Mouse (Mus musculus) forebrain, embryonic 14.5 days (tissue): ENCODE data around the gene Hdac4. TPM values are rescaled to one million over a fixed set of nuclear protein-coding genes. Genes with fewer than 3 reads are reported as not detected.

ENCODE experiments used
- ATAC-seq: fragments of 200-750 bp; cut with Nextera tagmentation; 2 replicates; pipeline ENCODE4 v1.8.0; 2017; ENCODE audit warnings: mild to moderate bottlenecking, moderate library complexity
- DNase-seq: peaks from one replicate; pipeline ENCODE4 v3.0.0-alpha.2; 2015; ENCODE audit warnings: low spot score
- H3K27ac ChIP-seq: fragments of 300-500 bp; sonication (generic); 2 replicates; pipeline ENCODE4 v1.5.1; 2014; ENCODE audit warnings: low read depth, mild to moderate bottlenecking, control low read depth, low read length, moderate library complexity
- H3K27me3 ChIP-seq: fragments of 300-500 bp; sonication (generic); replicated peaks from 2 replicates; pipeline ENCODE4 v1.6.1; 2014; ENCODE audit warnings: low read length, control low read depth, mixed read lengths; ENCODE audit not compliant: control insufficient read depth, insufficient read depth
- H3K36me3 ChIP-seq: fragments of 300-500 bp; sonication (generic); 2 replicates; pipeline ENCODE4 v1.6.1; 2014; ENCODE audit warnings: low read length, control low read depth; ENCODE audit not compliant: control insufficient read depth, insufficient read depth
- H3K4me1 ChIP-seq: fragments of 300-500 bp; sonication (generic); 2 replicates; pipeline ENCODE4 v1.6.1; 2014; ENCODE audit warnings: antibody characterized with exemption, low read length, control low read depth; ENCODE audit not compliant: control insufficient read depth, insufficient read depth
- H3K4me2 ChIP-seq: fragments of 300-500 bp; sonication (generic); 2 replicates; pipeline ENCODE4 v1.6.1; 2014; ENCODE audit warnings: mild to moderate bottlenecking, control low read depth, low read length
- H3K4me3 ChIP-seq: fragments of 300-500 bp; sonication (generic); 2 replicates; pipeline ENCODE4 v1.5.1; 2014; ENCODE audit warnings: low read depth, low read length, control low read depth
- H3K9ac ChIP-seq: fragments of 300-500 bp; sonication (generic); 2 replicates; pipeline ENCODE4 v1.6.1; 2014; ENCODE audit warnings: mild to moderate bottlenecking, low read length, control low read depth, moderate library complexity
- H3K9me3 ChIP-seq: fragments of 300-500 bp; sonication (generic); replicated peaks from 2 replicates; pipeline ENCODE4 v1.6.1; 2016; ENCODE audit warnings: low read length, control low read depth, mixed read lengths; ENCODE audit not compliant: control insufficient read depth
- WGBS: fragments of 180-500 bp; shearing (Covaris S2); extraction: QIAGEN DNeasy Blood & Tissue Kit; methylation state at CpG from one replicate; pipeline ENCODE4 v1.1.7; 2014; 5-methylcytosine and 5-hydroxymethylcytosine counted together
- polyA plus RNA-seq: library from polyadenylated mRNA; unstranded; fragments of >200 nt; fragmentation: Nextera tagmentation; extraction: Ambion mirVana; gene quantifications from 2 replicates; pipeline ENCODE4 v1.2.1, GENCODE M21; 2014

Gene Hdac4
- polyA plus RNA-seq, 1 experiment from 2014 or later = 16.5 TPM

DNA sequence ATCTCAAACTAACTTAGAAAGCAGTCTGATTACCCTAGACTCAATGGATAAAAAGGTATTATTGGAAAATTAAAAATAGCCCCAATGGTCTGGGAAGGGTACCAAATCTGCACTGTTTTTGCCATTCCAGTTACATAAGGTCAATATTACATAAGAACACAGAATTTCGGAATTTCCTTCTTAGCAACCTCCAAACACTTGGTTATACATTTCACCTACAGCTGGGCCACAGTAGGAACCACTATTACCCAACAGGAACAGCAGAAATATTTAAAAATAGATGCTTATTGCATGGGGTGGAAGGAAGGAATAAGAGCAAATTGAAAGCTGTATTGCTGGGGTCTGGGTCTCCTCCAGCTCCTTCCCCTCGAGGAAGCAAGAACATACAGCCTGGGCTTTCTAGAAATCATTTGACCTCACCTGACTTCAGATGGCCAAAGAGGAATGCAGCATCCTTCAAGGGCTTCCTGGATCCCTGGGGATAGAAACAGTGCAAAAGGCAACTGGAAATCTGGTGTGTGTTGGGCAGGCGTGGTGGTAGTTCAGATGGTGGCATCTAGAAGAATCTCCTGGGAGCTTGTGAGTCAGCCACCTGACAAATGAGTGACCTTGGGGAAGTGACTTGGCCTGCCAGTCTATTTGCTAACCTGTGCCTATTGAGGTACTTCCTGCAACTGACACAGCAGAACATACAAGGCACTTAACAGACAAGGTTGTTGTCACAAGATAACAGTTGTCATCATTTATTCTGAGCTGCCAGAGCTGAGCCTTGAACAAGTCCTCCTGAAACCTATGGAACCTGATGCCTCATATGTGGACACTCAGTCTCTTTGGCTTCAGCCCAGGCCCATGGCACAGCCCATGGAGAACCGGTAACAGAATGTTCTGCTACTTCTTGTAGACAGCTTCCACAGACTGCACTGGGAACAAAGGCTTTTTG is 146.8 kb downstream of the Hdac4 start:
- H3K36me3 ChIP-seq = no peaks in the 10 kb centered on the region
- peaks cover 2% of the 10 kb centered on the region; the same call in 1 of the 2 replicates for H3K4me1 ChIP-seq
- no peak overlapping the region for H3K9ac ChIP-seq
- no peak overlapping the region for H3K4me3 ChIP-seq
- H3K27me3 ChIP-seq = no peaks in the 10 kb centered on the region
- ATAC-seq (no peak), DNase-seq (no peak)
- no peaks in the 10 kb centered on the region for H3K9me3 ChIP-seq
- H3K27ac ChIP-seq = no peak overlapping the region
- 91% methylated on average over 4 of the region's 4 CpGs for WGBS
- no peak overlapping the region for H3K4me2 ChIP-seq

DNA sequence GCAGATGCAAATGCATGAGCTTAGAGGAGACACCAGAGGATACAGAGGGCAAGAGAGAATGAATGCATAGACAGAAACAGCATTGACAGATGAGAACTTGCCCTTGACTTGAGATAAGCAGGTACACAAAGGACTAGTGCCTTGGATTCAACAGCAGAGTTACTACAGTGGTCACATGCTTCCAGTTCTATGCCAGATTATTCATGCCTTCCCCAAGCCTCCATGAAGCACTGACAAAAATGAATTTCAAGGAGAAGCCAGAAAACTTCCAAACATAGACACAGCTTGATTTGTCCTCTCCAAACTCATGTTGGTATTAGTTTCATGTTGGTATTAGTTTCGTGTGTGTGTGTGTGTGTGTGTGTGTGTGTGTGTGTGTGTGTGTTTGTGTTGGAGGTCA is 149.8 kb downstream of the Hdac4 start:
- 94% methylated on average over 1 of the region's 1 CpGs for WGBS
- no peaks in the 10 kb centered on the region for H3K9me3 ChIP-seq
- no peaks in the 10 kb centered on the region for H3K4me1 ChIP-seq
- no peak overlapping the region for H3K9ac ChIP-seq
- no peak for DNase-seq
- H3K4me3 ChIP-seq = no peak overlapping the region
- no peaks in the 10 kb centered on the region for H3K27me3 ChIP-seq
- H3K27ac ChIP-seq = no peak overlapping the region
- H3K4me2 ChIP-seq = no peak overlapping the region
- no peaks in the 10 kb centered on the region for H3K36me3 ChIP-seq
- no peak for ATAC-seq

- Histone ChIP-seq H3K4me2 (no peak overlapping the region), H3K9me3 (no peaks in the 10 kb centered on the region), H3K9ac (no peak overlapping the region), H3K36me3 (no peaks in the 10 kb centered on the region), H3K27me3 (no peaks in the 10 kb centered on the region), H3K4me3 (no peak overlapping the region), H3K27ac (no peak overlapping the region), H3K4me1 (no peaks in the 10 kb centered on the region)
- 81% methylated on average over 3 of the region's 3 CpGs for WGBS
- DNase-seq (no peak), ATAC-seq (no peak)
Observed at GRCm38 (mm10) chr1:92044868-92045267, 150.6 kb downstream of the Hdac4 start.

DNA sequence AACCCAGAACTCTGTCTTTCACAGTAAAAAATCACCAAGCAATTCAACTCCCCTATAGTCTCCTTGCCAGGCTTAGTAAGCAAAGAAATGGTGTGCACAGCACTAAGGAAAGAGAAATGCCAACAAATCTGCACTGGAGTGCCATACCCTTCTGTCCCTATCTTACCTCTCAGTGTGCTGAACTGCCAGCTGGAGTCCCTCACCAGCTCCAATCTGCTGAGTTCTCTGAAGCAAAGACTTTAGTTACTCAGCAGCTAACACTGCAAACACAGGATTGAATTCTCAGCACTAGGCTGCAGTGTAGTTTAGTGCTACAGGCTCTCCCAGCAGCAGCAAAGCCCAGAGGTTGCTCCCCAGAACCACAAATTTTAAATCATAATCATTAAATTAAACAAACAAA is 151.5 kb downstream of the Hdac4 start:
- DNase-seq = peak; percentile 54
- Histone ChIP-seq H3K36me3 (no peaks in the 10 kb centered on the region), H3K9ac (no peak overlapping the region), H3K9me3 (no peaks in the 10 kb centered on the region), H3K27me3 (no peaks in the 10 kb centered on the region), H3K4me1 (peaks cover 5% of the 10 kb centered on the region; the same call in 1 of the 2 replicates), H3K4me3 (no peak overlapping the region), H3K4me2 (no peak overlapping the region), H3K27ac (no peak overlapping the region)
- ATAC-seq = no peak

GRCm38 (mm10) chr1:92042126-92042525 is 153.4 kb downstream of the Hdac4 start:
- Histone ChIP-seq H3K9me3 (no peaks in the 10 kb centered on the region), H3K27ac (no peak overlapping the region), H3K36me3 (no peaks in the 10 kb centered on the region), H3K4me3 (no peak overlapping the region), H3K4me1 (peaks cover 5% of the 10 kb centered on the region; the same call in 1 of the 2 replicates), H3K9ac (no peak overlapping the region), H3K27me3 (no peaks in the 10 kb centered on the region), H3K4me2 (no peak overlapping the region)
- ATAC-seq = no peak
- DNase-seq = no peak
- 52% methylated on average over 3 of the region's 3 CpGs for WGBS

DNA sequence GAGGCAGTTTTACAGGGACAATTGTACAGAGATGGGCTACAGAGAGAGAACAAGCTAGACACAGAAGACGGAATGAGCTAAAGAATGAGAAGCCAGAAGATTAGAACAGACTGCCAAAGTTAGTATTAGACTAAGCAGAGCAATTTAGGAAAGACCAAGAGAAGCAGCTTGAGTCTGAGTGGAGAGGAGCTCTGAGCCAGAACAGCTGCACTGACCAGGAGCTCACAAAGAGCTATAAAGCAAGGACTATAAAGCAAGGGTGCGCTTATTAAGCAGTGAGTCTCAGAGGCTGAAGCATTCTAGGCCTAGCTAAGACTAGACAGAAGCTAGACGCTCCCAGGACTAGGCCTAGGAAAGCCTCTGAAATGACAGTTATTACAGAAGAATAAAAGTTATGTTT is 154.2 kb downstream of the Hdac4 start:
- no peaks in the 10 kb centered on the region for H3K36me3 ChIP-seq
- H3K9ac ChIP-seq = no peak overlapping the region
- no peaks in the 10 kb centered on the region for H3K9me3 ChIP-seq
- no peak overlapping the region for H3K4me2 ChIP-seq
- H3K27ac ChIP-seq = no peak overlapping the region
- DNase-seq (no peak), ATAC-seq (no peak)
- H3K27me3 ChIP-seq = no peaks in the 10 kb centered on the region
- peaks cover 5% of the 10 kb centered on the region; the same call in 1 of the 2 replicates for H3K4me1 ChIP-seq
- 82% methylated on average over 3 of the region's 3 CpGs for WGBS
- H3K4me3 ChIP-seq = no peak overlapping the region

DNA sequence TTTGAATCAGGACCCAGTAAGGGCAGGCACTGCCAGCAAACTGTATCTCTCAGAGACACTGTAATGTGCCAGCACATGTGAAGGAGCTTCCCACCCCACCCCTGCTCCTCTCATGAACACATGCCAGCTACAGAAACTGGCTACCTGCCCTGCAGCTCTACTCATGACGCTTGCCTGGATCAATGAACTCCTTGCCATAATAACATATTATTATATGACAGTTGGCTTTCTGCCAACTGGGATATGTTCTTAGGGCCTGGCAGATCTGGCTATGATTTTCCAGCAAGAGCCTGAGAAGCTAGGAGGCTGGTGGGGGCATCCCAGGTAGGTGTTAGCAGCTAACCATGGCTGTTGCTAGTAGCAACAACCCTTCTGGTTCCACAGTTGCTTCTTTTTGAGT is 156.8 kb downstream of the Hdac4 start:
- H3K4me3 ChIP-seq = no peak overlapping the region
- ATAC-seq (peak; percentile 74; the same call in 1 of the 2 replicates), DNase-seq (peak; percentile 85)
- WGBS = 35% methylated on average over 1 of the region's 1 CpGs
- H3K36me3 ChIP-seq = no peaks in the 10 kb centered on the region
- no peaks in the 10 kb centered on the region for H3K9me3 ChIP-seq
- no peak overlapping the region for H3K9ac ChIP-seq
- H3K4me1 ChIP-seq = peaks cover 5% of the 10 kb centered on the region; the same call in 1 of the 2 replicates
- no peak overlapping the region for H3K4me2 ChIP-seq
- H3K27ac ChIP-seq = no peak overlapping the region
- H3K27me3 ChIP-seq = no peaks in the 10 kb centered on the region

DNA sequence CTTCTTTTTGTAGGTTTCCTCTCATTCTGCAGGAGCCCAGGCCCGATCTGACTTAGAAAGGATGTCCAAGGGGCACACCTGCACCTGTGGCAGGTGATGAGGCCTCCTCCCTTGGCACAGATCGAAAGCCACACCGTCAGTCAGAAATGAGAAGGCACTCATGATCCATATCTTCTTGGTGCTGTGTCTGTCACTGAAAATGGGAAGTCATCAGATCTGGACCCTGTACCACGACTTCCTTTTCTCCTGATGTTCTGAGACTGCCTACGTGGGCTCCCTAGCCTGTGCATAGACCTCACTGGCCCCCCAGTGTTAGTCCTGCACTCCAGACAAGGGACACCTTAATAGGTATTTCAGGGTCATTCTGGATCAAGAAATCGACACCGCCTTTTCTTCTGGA is 158.5 kb downstream of the Hdac4 start:
- H3K9me3 ChIP-seq = no peaks in the 10 kb centered on the region
- 91% methylated on average over 7 of the region's 7 CpGs for WGBS
- no peak overlapping the region for H3K4me3 ChIP-seq
- no peak overlapping the region for H3K4me2 ChIP-seq
- H3K27me3 ChIP-seq = no peaks in the 10 kb centered on the region
- peaks cover 5% of the 10 kb centered on the region; the same call in 1 of the 2 replicates for H3K4me1 ChIP-seq
- DNase-seq (no peak), ATAC-seq (no peak)
- H3K36me3 ChIP-seq = no peaks in the 10 kb centered on the region
- no peak overlapping the region for H3K27ac ChIP-seq
- H3K9ac ChIP-seq = no peak overlapping the region

- 14% methylated on average over 6 of the region's 6 CpGs for WGBS
- no peaks in the 10 kb centered on the region for H3K27me3 ChIP-seq
- H3K36me3 ChIP-seq = no peaks in the 10 kb centered on the region
- DNase-seq (peak; percentile 35), ATAC-seq (no peak)
- no peak overlapping the region for H3K9ac ChIP-seq
- no peak overlapping the region for H3K4me2 ChIP-seq
- H3K27ac ChIP-seq = no peak overlapping the region
- peaks cover 5% of the 10 kb centered on the region; the same call in 1 of the 2 replicates for H3K4me1 ChIP-seq
- H3K9me3 ChIP-seq = no peaks in the 10 kb centered on the region
- no peak overlapping the region for H3K4me3 ChIP-seq
Observed at GRCm38 (mm10) chr1:92035770-92036169, 159.7 kb downstream of the Hdac4 start.
